Mouse (Mus musculus): ENCODE data around the gene Gas2l2. TPM values are rescaled to one million over a fixed set of nuclear protein-coding genes. Genes with fewer than 3 reads are reported as not detected.
A peak's percentile ranks its signal among the peaks of the same experiment; 100 is the strongest.

Gas2l2 gene
- 0.37 and 0.41 TPM in 2 replicates for polyA plus RNA-seq (2015; fragmentation: Nextera tagmentation; extraction: Ambion mirVana)

GRCm38 (mm10) chr11:83429355-83429754 is at the start of gene Gas2l2:
Gas2l2 (minus strand) TSS chr11:83429455.
- no peak for ATAC-seq (ENCODE audit: low FRiP score)
- Histone ChIP-seq H3K9me3 (replicated peaks) (no peaks in the 10 kb centered on the region), H3K27ac (replicated peaks) (no peak within 1 kb of the TSS), H3K9ac (replicated peaks) (no peak within 1 kb of the TSS), H3K4me1 (no peaks in the 10 kb centered on the region), H3K4me2 (0 out of 2 replicates have a peak within 1 kb of the TSS, but pooled peaks have one; percentile 11), H3K36me3 (no peaks in the 10 kb centered on the region), H3K27me3 (replicated peaks) (peaks cover 26% of the 10 kb centered on the region), H3K4me3 (replicated peaks) (no peak within 1 kb of the TSS)
- WGBS, result 68% methylated on average over 5 of the region's 5 CpGs

- Histone ChIP-seq H3K4me2 (peak overlapping the region; percentile 81), H3K9ac (replicated peaks) (peak overlapping the region; percentile 88), H3K36me3 (peaks cover 6% of the 10 kb centered on the region; the same call in 1 of the 2 replicates), H3K27ac (replicated peaks) (peak overlapping the region; percentile 99), H3K4me3 (replicated peaks) (peak overlapping the region; percentile 95), H3K9me3 (replicated peaks) (no peaks in the 10 kb centered on the region), H3K4me1 (peaks cover 25% of the 10 kb centered on the region), H3K27me3 (replicated peaks) (0 out of 2 replicates have a peak, but pooled peaks cover 2% of the 10 kb centered on the region)
- peak; percentile 86 for ATAC-seq (ENCODE audit: low FRiP score)
- under 1% methylated on average over 43 of the region's 52 CpGs for WGBS
Measured at GRCm38 (mm10) chr11:83473235-83474016, 44.2 kb upstream of the Gas2l2 start.

- Histone ChIP-seq H3K4me3 (replicated peaks) (peak within 1 kb of the TSS; percentile 95), H3K9ac (replicated peaks) (peak within 1 kb of the TSS; percentile 88), H3K4me1 (peaks cover 25% of the 10 kb centered on the region), H3K36me3 (peaks cover 3% of the 10 kb centered on the region; the same call in 1 of the 2 replicates), H3K9me3 (replicated peaks) (no peaks in the 10 kb centered on the region), H3K27me3 (replicated peaks) (0 out of 2 replicates have a peak, but pooled peaks cover 2% of the 10 kb centered on the region), H3K4me2 (peak within 1 kb of the TSS; percentile 81), H3K27ac (replicated peaks) (peak within 1 kb of the TSS; percentile 99)
- peak; percentile 99 for ATAC-seq (ENCODE audit: low FRiP score)
- under 1% methylated on average over 65 of the region's 66 CpGs for WGBS
Measured at GRCm38 (mm10) chr11:83472324-83473234, 43.3 kb upstream of the Gas2l2 start, which contains the start of gene Taf15. Taf15 (plus strand) TSS chr11:83473086.

- 95% methylated on average over 2 of the region's 2 CpGs for WGBS
- H3K4me3 ChIP-seq (replicated peaks), result peak overlapping the region; percentile 95; the same call in 1 of the 2 replicates
Measured at GRCm38 (mm10) chr11:83471766-83472165, 42.5 kb upstream of the Gas2l2 start.

GRCm38 (mm10) chr11:83468765-83469164 is 39.5 kb upstream of the Gas2l2 start:
- Histone ChIP-seq H3K4me1 (peaks cover 23% of the 10 kb centered on the region), H3K4me2 (no peak overlapping the region), H3K27ac (replicated peaks) (no peak overlapping the region), H3K9ac (replicated peaks) (no peak overlapping the region), H3K27me3 (replicated peaks) (peaks cover 19% of the 10 kb centered on the region), H3K9me3 (replicated peaks) (no peaks in the 10 kb centered on the region), H3K4me3 (replicated peaks) (no peak overlapping the region), H3K36me3 (no peaks in the 10 kb centered on the region)
- no peak for ATAC-seq (ENCODE audit: low FRiP score)
- WGBS, result 86% methylated on average over 3 of the region's 3 CpGs

More at GRCm38 (mm10) chr11:83471766-83472165, 42.5 kb upstream of the Gas2l2 start:
- H3K4me2 ChIP-seq, result peak overlapping the region; percentile 64
- ATAC-seq (ENCODE audit: low FRiP score), result no peak
- H3K9me3 ChIP-seq (replicated peaks), result no peaks in the 10 kb centered on the region
- H3K9ac ChIP-seq (replicated peaks), result no peak overlapping the region
- H3K27ac ChIP-seq (replicated peaks), result no peak overlapping the region
- H3K27me3 ChIP-seq (replicated peaks), result peaks cover 2% of the 10 kb centered on the region; the same call in 1 of the 2 replicates
- H3K36me3 ChIP-seq, result peaks cover under 1% of the 10 kb centered on the region; the same call in 1 of the 2 replicates
- peaks cover 32% of the 10 kb centered on the region for H3K4me1 ChIP-seq

GRCm38 (mm10) chr11:83467120-83467652 is 37.9 kb upstream of the Gas2l2 start:
- no peak for ATAC-seq (ENCODE audit: low FRiP score)

GRCm38 (mm10) chr11:83465976-83466375 is 36.7 kb upstream of the Gas2l2 start:
- H3K27ac ChIP-seq (replicated peaks), result no peak overlapping the region

More at GRCm38 (mm10) chr11:83467120-83467652, 37.9 kb upstream of the Gas2l2 start:
- Histone ChIP-seq H3K27ac (replicated peaks) (no peak overlapping the region), H3K9ac (replicated peaks) (no peak overlapping the region), H3K27me3 (replicated peaks) (peaks cover 33% of the 10 kb centered on the region), H3K9me3 (replicated peaks) (no peaks in the 10 kb centered on the region), H3K4me3 (replicated peaks) (no peak overlapping the region), H3K4me1 (peaks cover 33% of the 10 kb centered on the region), H3K36me3 (no peaks in the 10 kb centered on the region), H3K4me2 (no peak overlapping the region)
- WGBS, result 49% methylated on average over 11 of the region's 11 CpGs

GRCm38 (mm10) chr11:83462711-83463244 is 33.5 kb upstream of the Gas2l2 start, which contains the start of gene Mmp28:
Mmp28 (minus strand) TSS chr11:83463071.
- no peaks in the 10 kb centered on the region for H3K9me3 ChIP-seq (replicated peaks)
- H3K9ac ChIP-seq (replicated peaks), result peak within 1 kb of the TSS; percentile 62
- H3K27me3 ChIP-seq (replicated peaks), result peaks cover 39% of the 10 kb centered on the region
- no peaks in the 10 kb centered on the region for H3K36me3 ChIP-seq
- peaks cover 33% of the 10 kb centered on the region for H3K4me1 ChIP-seq
- H3K4me3 ChIP-seq (replicated peaks), result peak within 1 kb of the TSS; percentile 60
- H3K4me2 ChIP-seq, result peak within 1 kb of the TSS; percentile 98
- 0% methylated on average over 36 of the region's 42 CpGs for WGBS
- no peak for ATAC-seq (ENCODE audit: low FRiP score)
- no peak within 1 kb of the TSS for H3K27ac ChIP-seq (replicated peaks)

More at GRCm38 (mm10) chr11:83465976-83466375, 36.7 kb upstream of the Gas2l2 start:
- WGBS, result 31% methylated on average over 2 of the region's 2 CpGs
- Histone ChIP-seq H3K9me3 (replicated peaks) (no peaks in the 10 kb centered on the region), H3K9ac (replicated peaks) (no peak overlapping the region), H3K4me2 (no peak overlapping the region), H3K4me3 (replicated peaks) (no peak overlapping the region), H3K4me1 (peaks cover 30% of the 10 kb centered on the region), H3K36me3 (no peaks in the 10 kb centered on the region), H3K27me3 (replicated peaks) (peaks cover 39% of the 10 kb centered on the region)
- no peak for ATAC-seq (ENCODE audit: low FRiP score)

GRCm38 (mm10) chr11:83461462-83462027 is 32.3 kb upstream of the Gas2l2 start:
- Histone ChIP-seq H3K4me3 (replicated peaks) (peak overlapping the region; percentile 60; the same call in 1 of the 2 replicates), H3K4me2 (peak overlapping the region; percentile 98)

GRCm38 (mm10) chr11:83457912-83458601 is 28.8 kb upstream of the Gas2l2 start:
- Histone ChIP-seq H3K4me1 (peaks cover 14% of the 10 kb centered on the region), H3K36me3 (no peaks in the 10 kb centered on the region), H3K27ac (replicated peaks) (no peak overlapping the region; the same call in 1 of the 2 replicates), H3K9ac (replicated peaks) (no peak overlapping the region), H3K4me3 (replicated peaks) (no peak overlapping the region), H3K4me2 (no peak overlapping the region), H3K9me3 (replicated peaks) (no peaks in the 10 kb centered on the region), H3K27me3 (replicated peaks) (peaks cover 15% of the 10 kb centered on the region)
- WGBS, result 66% methylated on average over 9 of the region's 9 CpGs
- no peak for ATAC-seq (ENCODE audit: low FRiP score)

More at GRCm38 (mm10) chr11:83461462-83462027, 32.3 kb upstream of the Gas2l2 start:
- no peak for ATAC-seq (ENCODE audit: low FRiP score)
- Histone ChIP-seq H3K36me3 (no peaks in the 10 kb centered on the region), H3K27me3 (replicated peaks) (peaks cover 39% of the 10 kb centered on the region), H3K4me1 (peaks cover 25% of the 10 kb centered on the region), H3K9me3 (replicated peaks) (no peaks in the 10 kb centered on the region), H3K9ac (replicated peaks) (no peak overlapping the region), H3K27ac (replicated peaks) (no peak overlapping the region)
- 74% methylated on average over 10 of the region's 10 CpGs for WGBS

Data from neural tube, embryonic 15.5 days (tissue).